Mouse (Mus musculus) heart, embryonic 10.5 days (tissue): ENCODE results near the gene Trim47. TPM values are rescaled to one million over a fixed set of nuclear protein-coding genes. Genes with fewer than 3 reads are reported as not detected.

Experiments used
- DNase-seq: peaks from one replicate; pipeline ENCODE4 v3.0.0-alpha.2; 2017; ENCODE audit warnings: low spot score
- H3K27ac ChIP-seq: fragments of 300-500 bp; sonication (generic); 2 replicates; pipeline ENCODE4 v1.5.1; 2016; ENCODE audit warnings: mild to moderate bottlenecking
- H3K27me3 ChIP-seq: fragments of 300-500 bp; sonication (generic); 2 replicates; pipeline ENCODE4 v1.6.1; 2016; ENCODE audit warnings: mild to moderate bottlenecking; ENCODE audit not compliant: poor library complexity, insufficient read depth, severe bottlenecking
- H3K36me3 ChIP-seq: fragments of 300-500 bp; sonication (generic); 2 replicates; pipeline ENCODE4 v1.6.1; 2016; ENCODE audit warnings: mild to moderate bottlenecking, moderate library complexity
- H3K4me1 ChIP-seq: fragments of 300-500 bp; sonication (generic); 2 replicates; pipeline ENCODE4 v1.6.1; 2016; ENCODE audit warnings: mild to moderate bottlenecking
- H3K4me3 ChIP-seq: fragments of 300-500 bp; sonication (generic); 2 replicates; pipeline ENCODE4 v1.5.1; 2016; ENCODE audit warnings: mild to moderate bottlenecking, moderate library complexity
- H3K9me3 ChIP-seq: fragments of 300-500 bp; sonication (generic); 2 replicates; pipeline ENCODE4 v1.6.1; 2016; ENCODE audit warnings: mild to moderate bottlenecking, moderate library complexity
- WGBS: fragments of 180-500 bp; shearing (Covaris S2); methylation state at CpG from one replicate; pipeline ENCODE4 v1.1.7; 2016; 5-methylcytosine and 5-hydroxymethylcytosine counted together
- polyA plus RNA-seq: library from polyadenylated mRNA; unstranded; fragments of >200 nt; fragmentation: Nextera tagmentation; extraction: Ambion mirVana; gene quantifications from 2 replicates; pipeline ENCODE4 v1.2.1, GENCODE M21; 2016

Trim47 gene
- polyA plus RNA-seq, 1 experiment from 2014 or later = 25.9 TPM

DNA sequence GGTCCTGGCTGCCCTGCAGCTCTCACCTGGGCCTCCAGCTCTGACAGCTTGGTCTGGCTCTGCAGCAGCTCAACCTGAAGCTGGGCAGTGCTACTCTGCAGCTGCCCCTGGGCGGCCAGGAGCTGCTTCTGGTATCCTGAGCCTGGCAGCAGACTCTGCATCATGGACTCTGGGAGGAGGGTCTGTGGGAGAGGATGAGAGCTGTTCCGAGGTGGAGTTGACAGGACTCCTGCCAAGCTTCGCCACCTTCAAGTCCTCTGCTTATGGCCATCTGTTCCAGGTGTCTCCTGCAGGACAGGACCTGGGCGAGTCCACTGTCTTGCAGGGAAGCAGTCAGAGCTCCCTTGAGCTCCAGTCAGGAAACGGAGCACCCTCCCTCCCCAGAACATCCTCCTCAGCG is 22.3 kb upstream of the Trim47 start:
- H3K9me3 ChIP-seq = no peaks in the 10 kb centered on the region
- no peak overlapping the region for H3K4me3 ChIP-seq
- peaks cover 22% of the 10 kb centered on the region for H3K4me1 ChIP-seq
- DNase-seq = no peak
- H3K36me3 ChIP-seq = peaks cover 99% of the 10 kb centered on the region
- no peak overlapping the region for H3K27ac ChIP-seq
- WGBS = 72% methylated on average over 6 of the region's 6 CpGs
- peaks cover 14% of the 10 kb centered on the region; the same call in 1 of the 2 replicates for H3K27me3 ChIP-seq

DNA sequence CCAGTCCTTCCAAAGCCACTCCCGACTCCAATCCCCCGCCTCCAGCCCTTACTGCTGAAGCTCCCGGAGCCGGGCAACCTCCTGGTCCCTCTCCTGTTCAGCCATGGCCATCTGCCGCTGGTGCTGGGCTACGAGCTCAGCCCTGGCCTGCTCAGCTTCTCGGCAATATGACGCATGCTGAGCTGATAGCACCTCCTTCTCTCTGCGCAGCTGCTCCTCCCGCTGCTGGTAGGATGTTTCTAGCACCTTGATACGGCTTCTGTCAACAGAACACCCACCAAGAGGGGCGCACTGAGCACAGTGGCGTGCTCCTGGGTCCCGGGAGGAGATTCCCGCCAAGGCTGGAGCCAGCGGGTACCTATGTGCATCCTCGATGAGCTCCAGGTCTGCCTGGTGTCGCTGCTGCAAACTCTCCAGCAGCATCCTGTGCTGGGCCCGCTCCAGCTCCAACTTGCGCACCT is 21.8 kb upstream of the Trim47 start:
- Histone ChIP-seq H3K4me3 (0 out of 2 replicates have a peak overlapping the region, but pooled peaks have one; percentile 12), H3K9me3 (no peaks in the 10 kb centered on the region), H3K27me3 (peaks cover 14% of the 10 kb centered on the region; the same call in 1 of the 2 replicates), H3K27ac (peak overlapping the region; percentile 11; the same call in 1 of the 2 replicates), H3K36me3 (peaks cover 99% of the 10 kb centered on the region), H3K4me1 (peaks cover 22% of the 10 kb centered on the region)
- WGBS = 41% methylated on average over 20 of the region's 20 CpGs
- DNase-seq = no peak

DNA sequence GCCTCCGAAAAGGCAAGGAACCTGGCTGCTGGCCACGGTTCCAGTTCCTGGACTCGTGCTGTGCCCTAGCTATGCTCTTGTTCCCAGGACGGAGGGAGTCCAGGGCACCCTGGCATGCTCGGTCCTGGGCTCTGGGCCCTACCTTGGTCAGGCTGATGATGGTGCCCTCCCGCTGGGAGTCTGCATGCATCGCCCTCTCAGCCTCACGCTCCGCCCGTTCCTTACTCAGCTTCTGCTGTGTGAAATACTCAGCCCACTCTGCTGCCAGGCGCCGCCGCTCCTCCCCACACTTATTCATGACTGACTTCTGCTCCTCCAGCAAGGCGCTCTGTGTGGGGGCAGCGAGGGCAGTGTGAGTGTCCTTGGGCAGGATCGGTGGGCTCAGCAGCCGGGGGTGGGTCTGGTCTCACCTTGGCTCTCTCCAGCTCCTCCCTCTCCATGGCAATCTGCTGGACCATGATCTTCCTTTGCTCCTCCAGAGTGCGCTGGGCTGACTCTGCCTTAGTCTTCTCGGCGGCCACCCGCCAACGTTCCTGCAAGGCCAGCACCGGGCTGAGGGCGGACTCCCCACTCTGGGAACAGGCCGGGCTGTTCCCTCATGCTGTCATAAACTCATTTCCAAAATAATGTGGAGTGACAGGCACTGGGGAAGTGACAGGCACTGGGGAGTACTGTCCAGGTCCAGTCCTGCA is 19.4 kb upstream of the Trim47 start:
- Histone ChIP-seq H3K27ac (no peak overlapping the region), H3K4me3 (no peak overlapping the region), H3K9me3 (no peaks in the 10 kb centered on the region), H3K36me3 (peaks cover 93% of the 10 kb centered on the region), H3K4me1 (peaks cover 34% of the 10 kb centered on the region), H3K27me3 (peaks cover 14% of the 10 kb centered on the region; the same call in 1 of the 2 replicates)
- 78% methylated on average over 25 of the region's 25 CpGs for WGBS
- no peak for DNase-seq

DNA sequence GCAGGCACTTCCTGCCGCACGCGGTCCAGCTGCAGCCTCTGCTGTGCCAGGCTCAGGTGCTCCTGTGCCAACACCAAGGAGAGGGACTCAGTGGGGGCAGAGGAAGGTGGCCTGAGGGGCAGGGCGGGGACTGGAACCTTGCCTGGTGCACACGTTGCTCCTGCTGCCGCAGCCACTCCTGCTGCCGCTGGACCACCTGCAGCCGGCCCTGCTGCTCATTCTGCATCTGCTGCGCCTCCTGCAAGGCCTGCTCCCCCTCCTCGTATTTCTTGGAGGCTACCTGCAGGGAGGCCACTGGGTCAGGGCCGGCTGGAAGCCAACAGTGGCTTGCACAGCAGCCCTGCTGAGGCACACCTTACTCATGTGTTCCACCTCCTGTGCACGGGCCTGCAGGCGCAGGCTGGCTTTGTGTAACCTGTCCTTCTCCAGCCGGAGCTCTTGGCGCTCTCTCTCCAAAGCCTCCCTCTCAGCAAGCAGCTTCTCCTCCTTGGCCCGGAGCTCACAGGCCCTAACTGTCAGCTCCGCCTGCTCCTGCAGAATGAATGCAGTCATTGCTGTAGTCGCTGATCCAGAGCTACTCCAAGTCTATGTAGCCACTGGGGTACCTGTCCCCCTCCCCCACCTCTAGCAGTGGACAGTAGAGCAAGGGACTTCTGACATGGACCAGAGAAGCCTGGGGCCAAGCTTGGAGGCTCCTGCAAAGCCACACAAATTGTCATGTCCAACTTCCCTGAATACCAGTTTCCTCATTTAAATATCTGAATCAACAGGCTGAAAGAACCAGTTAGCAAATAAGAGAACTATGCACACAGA is 18.7 kb upstream of the Trim47 start:
- peaks cover 86% of the 10 kb centered on the region for H3K36me3 ChIP-seq
- H3K27ac ChIP-seq = no peak overlapping the region

DNA sequence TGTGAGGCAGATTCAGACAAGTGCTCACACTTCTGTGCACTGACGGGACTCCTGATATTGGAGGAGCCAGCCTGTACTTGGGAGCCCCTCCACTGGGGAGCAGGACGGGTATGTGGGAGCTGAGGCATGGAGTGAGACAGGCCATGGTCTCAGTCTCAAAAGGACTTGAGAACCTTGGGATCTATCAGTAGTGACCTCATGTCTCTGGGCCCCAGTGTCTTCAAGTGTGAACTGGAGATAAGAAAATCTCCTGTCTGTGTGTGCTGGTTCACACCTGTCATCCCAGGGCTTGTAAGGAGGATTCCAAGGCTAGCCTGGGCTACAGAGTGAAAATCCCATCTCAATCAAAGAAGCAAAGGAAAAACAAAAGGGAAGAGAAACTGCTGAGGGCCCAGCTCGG is 16.5 kb upstream of the Trim47 start:
- H3K36me3 ChIP-seq = peaks cover 64% of the 10 kb centered on the region
- DNase-seq = no peak
- 79% methylated on average over 3 of the region's 3 CpGs for WGBS
- peaks cover 30% of the 10 kb centered on the region for H3K4me1 ChIP-seq
- H3K9me3 ChIP-seq = no peaks in the 10 kb centered on the region
- H3K27ac ChIP-seq = no peak overlapping the region; the same call in 1 of the 2 replicates
- no peak overlapping the region for H3K4me3 ChIP-seq
- H3K27me3 ChIP-seq = peaks cover 10% of the 10 kb centered on the region; the same call in 1 of the 2 replicates

More for the DNA sequence above, 18.7 kb upstream of the Trim47 start:
- Histone ChIP-seq H3K4me3 (no peak overlapping the region), H3K4me1 (peaks cover 34% of the 10 kb centered on the region), H3K27me3 (peaks cover 14% of the 10 kb centered on the region; the same call in 1 of the 2 replicates), H3K9me3 (no peaks in the 10 kb centered on the region)
- 71% methylated on average over 18 of the region's 18 CpGs for WGBS
- no peak for DNase-seq

DNA sequence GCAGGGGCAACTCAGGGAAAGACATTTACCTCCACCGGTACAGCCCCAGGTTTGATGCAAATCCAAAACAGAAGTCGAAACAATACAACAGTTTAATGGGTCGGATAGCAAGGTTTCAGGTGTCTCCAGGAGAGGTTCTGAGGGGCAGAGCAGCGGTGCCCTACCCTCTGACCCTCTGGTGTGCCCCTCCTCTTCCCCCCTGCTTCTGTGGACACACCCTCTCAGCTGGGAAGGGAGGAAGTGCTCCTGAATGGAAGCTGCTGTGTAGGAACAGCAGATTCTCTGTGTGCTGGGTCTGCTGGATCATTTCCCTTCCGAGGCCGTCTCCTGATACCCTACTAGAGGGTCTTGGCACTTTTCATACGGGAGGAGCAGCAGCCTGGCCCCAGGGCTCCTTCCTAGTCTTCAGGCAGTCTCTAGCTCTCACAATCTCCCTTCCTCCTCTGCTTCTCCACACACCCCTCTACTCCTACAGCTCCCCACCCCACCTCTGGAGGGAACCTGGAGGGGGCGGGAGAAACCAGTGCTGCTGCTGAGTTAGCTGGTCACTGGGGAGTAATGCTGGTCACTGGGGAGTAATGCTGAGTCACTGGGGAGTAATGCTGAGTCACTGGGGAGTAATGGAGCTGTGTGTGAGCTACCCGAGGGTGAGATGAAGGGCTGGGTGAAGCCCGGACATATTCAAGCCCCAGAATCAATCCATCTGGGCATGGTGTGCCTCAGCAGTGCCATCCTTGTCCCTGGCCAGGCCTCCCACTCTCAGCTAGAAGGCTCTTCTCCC is 15.4 kb upstream of the Trim47 start:
- Histone ChIP-seq H3K27ac (peak overlapping the region; percentile 60), H3K36me3 (peaks cover 53% of the 10 kb centered on the region), H3K4me3 (no peak overlapping the region), H3K9me3 (no peaks in the 10 kb centered on the region), H3K4me1 (peaks cover 23% of the 10 kb centered on the region), H3K27me3 (peaks cover 3% of the 10 kb centered on the region; the same call in 1 of the 2 replicates)
- 61% methylated on average over 10 of the region's 10 CpGs for WGBS
- peak; percentile 93 for DNase-seq

DNA sequence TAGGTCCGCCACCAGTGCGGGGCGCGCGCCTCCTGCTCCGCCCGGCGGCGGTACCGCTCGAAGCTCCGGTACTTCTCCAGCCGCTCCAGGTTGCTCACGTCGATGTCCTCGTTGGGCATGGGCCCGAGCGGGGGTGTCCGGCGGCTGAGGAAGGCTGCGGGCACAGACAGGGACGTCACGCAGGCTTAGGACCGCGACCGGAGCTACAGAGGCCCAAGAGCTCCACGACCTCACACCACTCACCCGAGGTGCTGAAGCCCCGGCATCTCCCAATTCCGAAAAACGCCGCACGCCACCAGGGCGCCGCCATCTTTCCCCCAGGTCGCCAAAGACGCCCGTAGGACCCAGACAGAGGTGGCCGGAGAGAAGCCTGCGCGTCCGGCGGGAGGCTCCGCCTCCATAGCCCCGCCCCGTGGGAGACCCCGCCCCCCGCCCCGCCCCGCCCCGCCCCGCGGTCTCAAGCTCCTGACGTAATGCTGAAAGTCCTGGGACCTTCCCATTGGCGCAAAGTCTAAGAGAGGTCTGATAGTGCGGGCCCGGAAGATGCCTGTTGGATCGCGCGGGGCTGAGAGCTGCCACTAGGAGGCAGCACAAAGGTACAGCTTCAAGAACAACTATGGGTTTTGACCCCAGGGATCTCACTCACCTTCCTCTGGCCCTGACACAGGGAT is 11.6 kb upstream of the Trim47 start, which contains the start of gene Mrpl38:
Gene Mrpl38 (minus strand): TSS at position 401 of the 671 bp plus-strand sequence.
- WGBS = under 1% methylated on average over 60 of the region's 60 CpGs
- DNase-seq = peak; percentile 99
- H3K4me1 ChIP-seq = peaks cover 32% of the 10 kb centered on the region
- peaks cover 46% of the 10 kb centered on the region for H3K36me3 ChIP-seq
- H3K4me3 ChIP-seq = peak within 1 kb of the TSS; percentile 98
- H3K27me3 ChIP-seq = no peaks in the 10 kb centered on the region
- H3K27ac ChIP-seq = peak within 1 kb of the TSS; percentile 95
- H3K9me3 ChIP-seq = no peaks in the 10 kb centered on the region

DNA sequence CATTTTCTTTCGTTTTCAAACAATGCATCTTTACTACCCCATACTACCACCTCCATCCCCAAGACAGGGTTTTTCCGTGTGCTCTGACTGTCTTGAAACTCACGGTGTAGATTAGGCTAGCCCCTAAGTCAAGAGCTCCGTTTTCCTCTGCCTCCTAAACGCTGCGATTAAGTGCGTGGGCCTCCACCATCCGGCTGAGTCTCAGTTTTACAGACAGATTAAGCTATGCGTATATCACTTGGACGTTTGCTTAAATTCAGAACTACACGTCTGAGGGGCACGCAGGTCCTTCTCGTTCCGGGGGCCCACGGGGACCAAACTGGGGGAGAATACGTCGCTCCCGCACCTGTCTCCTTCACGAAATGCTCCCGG is 11.1 kb upstream of the Trim47 start:
- Histone ChIP-seq H3K27me3 (no peaks in the 10 kb centered on the region), H3K4me1 (peaks cover 27% of the 10 kb centered on the region), H3K36me3 (peaks cover 45% of the 10 kb centered on the region), H3K9me3 (no peaks in the 10 kb centered on the region), H3K4me3 (peak overlapping the region; percentile 98), H3K27ac (peak overlapping the region; percentile 95)
- DNase-seq = no peak
- 1% methylated on average over 20 of the region's 20 CpGs for WGBS

DNA sequence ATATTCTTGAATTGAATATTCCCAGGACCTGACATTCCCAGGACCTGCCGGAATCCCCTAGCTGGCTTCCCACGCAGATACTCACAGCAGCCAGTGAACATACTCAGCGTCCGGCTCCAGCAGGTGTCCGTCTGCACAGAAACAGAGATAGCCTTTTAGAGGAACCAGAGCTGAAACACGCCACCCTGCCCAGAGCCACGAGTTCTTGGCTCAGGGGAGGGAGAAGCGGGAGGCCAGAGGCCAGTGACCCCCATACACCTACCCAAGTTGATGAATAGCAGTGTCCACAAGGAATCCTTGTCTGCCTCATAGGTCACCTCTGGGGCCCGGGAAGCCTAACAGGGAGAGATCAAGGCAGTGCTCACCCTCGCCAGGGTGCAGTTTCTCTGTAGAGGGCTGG is 7.2 kb upstream of the Trim47 start:
- no peak overlapping the region for H3K27ac ChIP-seq
- H3K36me3 ChIP-seq = peaks cover 52% of the 10 kb centered on the region
- DNase-seq = no peak
- H3K9me3 ChIP-seq = no peaks in the 10 kb centered on the region
- H3K4me1 ChIP-seq = peaks cover 47% of the 10 kb centered on the region
- WGBS = 81% methylated on average over 10 of the region's 10 CpGs
- H3K4me3 ChIP-seq = no peak overlapping the region
- H3K27me3 ChIP-seq = no peaks in the 10 kb centered on the region

DNA sequence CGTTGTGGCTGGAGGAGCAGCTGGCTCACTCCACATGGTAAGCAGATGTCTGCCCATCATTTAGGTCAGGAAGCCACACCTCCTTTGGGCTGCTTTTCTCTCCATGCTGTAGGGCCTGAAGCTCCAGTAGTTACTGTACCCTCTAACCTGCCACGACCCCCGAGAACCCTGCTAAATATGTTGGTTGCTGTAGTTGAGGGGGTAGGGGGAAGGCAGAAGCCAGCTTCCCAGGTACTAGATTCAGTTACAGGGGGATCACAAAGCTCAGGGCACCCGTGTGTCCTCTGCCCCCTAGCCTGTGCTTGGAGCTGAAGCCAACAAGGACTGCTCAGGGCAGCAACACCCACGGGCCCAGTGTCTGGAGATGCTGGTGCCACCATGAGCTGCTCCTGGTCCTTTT is 6.5 kb upstream of the Trim47 start:
- WGBS = 75% methylated on average over 5 of the region's 5 CpGs
- no peaks in the 10 kb centered on the region for H3K27me3 ChIP-seq
- H3K9me3 ChIP-seq = no peaks in the 10 kb centered on the region
- H3K27ac ChIP-seq = no peak overlapping the region
- peaks cover 52% of the 10 kb centered on the region for H3K36me3 ChIP-seq
- H3K4me3 ChIP-seq = no peak overlapping the region
- H3K4me1 ChIP-seq = peaks cover 46% of the 10 kb centered on the region
- no peak for DNase-seq

DNA sequence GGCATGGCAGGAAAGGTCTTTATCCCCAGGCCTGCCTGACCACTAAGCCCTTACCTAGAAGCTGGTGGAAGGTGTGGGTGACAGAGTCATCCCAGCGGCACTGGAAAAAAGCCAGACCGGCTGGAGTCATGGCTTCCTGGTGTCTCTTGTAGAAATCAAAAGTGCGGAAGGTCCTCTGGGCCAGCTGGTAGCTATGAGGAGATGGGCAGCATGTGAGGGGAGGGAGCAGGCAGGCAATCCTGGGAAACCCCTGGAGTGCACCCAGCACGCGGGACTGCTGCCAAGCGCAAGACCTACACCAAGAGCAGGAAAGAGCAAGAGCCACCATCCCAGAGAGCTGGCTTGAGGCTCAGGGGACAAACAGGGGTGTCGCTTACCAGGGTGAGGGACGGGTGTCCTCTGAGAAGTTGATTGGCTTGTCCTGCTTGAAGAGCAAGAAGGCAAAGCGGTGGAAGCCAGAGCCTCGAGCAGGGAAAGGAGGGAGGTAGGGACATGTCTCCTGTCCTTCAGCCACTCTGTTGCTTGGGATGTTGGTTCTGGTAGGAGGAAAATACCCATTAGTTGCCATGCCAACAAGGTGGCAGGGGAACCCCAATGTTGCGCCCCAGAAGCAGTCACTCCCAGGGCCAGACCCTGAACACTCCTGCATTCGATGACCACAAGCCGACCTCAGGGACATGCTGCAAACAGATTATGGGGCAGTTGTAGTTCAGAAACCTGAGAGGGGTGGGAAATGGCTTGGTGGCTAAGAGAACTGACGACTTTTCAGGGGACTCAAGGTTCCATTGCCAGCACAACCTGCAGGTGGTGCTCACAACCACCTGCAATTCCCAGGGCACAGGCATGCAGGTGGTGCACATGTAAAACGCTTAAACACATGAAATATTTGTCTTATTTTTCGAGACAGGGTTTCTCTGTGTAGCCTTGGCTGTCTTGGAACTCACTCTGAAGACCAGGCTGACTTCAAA is 5.6 kb upstream of the Trim47 start:
- DNase-seq = no peak
- H3K27me3 ChIP-seq = no peaks in the 10 kb centered on the region
- 84% methylated on average over 16 of the region's 16 CpGs for WGBS
- no peak overlapping the region for H3K27ac ChIP-seq
- H3K9me3 ChIP-seq = no peaks in the 10 kb centered on the region
- H3K4me1 ChIP-seq = peaks cover 50% of the 10 kb centered on the region
- H3K36me3 ChIP-seq = peaks cover 54% of the 10 kb centered on the region
- no peak overlapping the region for H3K4me3 ChIP-seq
